Mouse (Mus musculus) heart, embryonic 11.5 days (tissue): Measurements from ENCODE around the gene Tmem59l. TPM values are rescaled to one million over a fixed set of nuclear protein-coding genes. Genes with fewer than 3 reads are reported as not detected.
A peak's percentile ranks its signal among the peaks of the same experiment; 100 is the strongest.

Experiments
- ATAC-seq: fragments of 200-750 bp; cut with Nextera tagmentation; replicated peaks from 2 replicates; pipeline ENCODE4 v1.8.0; 2017; ENCODE audit warnings: moderate library complexity; ENCODE audit not compliant: insufficient number of reproducible peaks, low FRiP score, low TSS enrichment
- H3K27ac ChIP-seq: fragments of 300-500 bp; sonication (generic); 2 replicates; pipeline ENCODE4 v1.5.1; 2014; ENCODE audit warnings: mild to moderate bottlenecking, low read depth, low read length
- H3K27me3 ChIP-seq: fragments of 300-500 bp; sonication (generic); 2 replicates; pipeline ENCODE4 v1.6.1; 2014; ENCODE audit warnings: mild to moderate bottlenecking, low read length, mixed read lengths; ENCODE audit not compliant: control insufficient read depth, insufficient read depth
- H3K36me3 ChIP-seq: fragments of 300-500 bp; sonication (generic); 2 replicates; pipeline ENCODE4 v1.6.1; 2014; ENCODE audit warnings: mild to moderate bottlenecking, low read length, moderate library complexity, mixed read lengths; ENCODE audit not compliant: control insufficient read depth, insufficient read depth
- H3K4me1 ChIP-seq: fragments of 300-500 bp; sonication (generic); 2 replicates; pipeline ENCODE4 v1.6.1; 2014; ENCODE audit warnings: low read length; ENCODE audit not compliant: control insufficient read depth, insufficient read depth
- H3K4me2 ChIP-seq: fragments of 300-500 bp; sonication (generic); 2 replicates; pipeline ENCODE4 v1.6.1; 2014; ENCODE audit warnings: mild to moderate bottlenecking, moderate library complexity
- H3K4me3 ChIP-seq: fragments of 300-500 bp; sonication (generic); 2 replicates; pipeline ENCODE4 v1.5.1; 2014; ENCODE audit warnings: low read depth, low read length
- H3K9ac ChIP-seq: fragments of 300-500 bp; sonication (generic); 2 replicates; pipeline ENCODE4 v1.6.1; 2014; ENCODE audit warnings: mild to moderate bottlenecking, low read depth, low read length, moderate library complexity
- H3K9me3 ChIP-seq: fragments of 300-500 bp; sonication (generic); replicated peaks from 2 replicates; pipeline ENCODE4 v1.6.1; 2016; ENCODE audit warnings: low read length; ENCODE audit not compliant: control insufficient read depth
- WGBS: fragments of 180-500 bp; shearing (Covaris S2); extraction: QIAGEN DNeasy Blood & Tissue Kit; methylation state at CpG from one replicate; pipeline ENCODE4 v1.1.7; 2014; ENCODE audit not compliant: insufficient replicate concordance; 5-methylcytosine and 5-hydroxymethylcytosine counted together
- polyA plus RNA-seq: library from polyadenylated mRNA; unstranded; fragments of >200 nt; fragmentation: Nextera tagmentation; extraction: Ambion mirVana; gene quantifications from 2 replicates; pipeline ENCODE4 v1.2.1, GENCODE M21; 2014

Tmem59l gene
- polyA plus RNA-seq, 1 experiment from 2014 or later = 0.86 TPM

- Histone ChIP-seq H3K27me3 (peaks cover 96% of the 10 kb centered on the region), H3K4me1 (peaks cover 33% of the 10 kb centered on the region), H3K36me3 (no peaks in the 10 kb centered on the region), H3K4me2 (no peak overlapping the region; the same call in 1 of the 2 replicates), H3K9me3 (no peaks in the 10 kb centered on the region), H3K9ac (no peak overlapping the region), H3K27ac (no peak overlapping the region), H3K4me3 (0 out of 2 replicates have a peak overlapping the region, but pooled peaks have one; percentile 8)
- no peak for ATAC-seq
- 1% methylated on average over 28 of the region's 28 CpGs for WGBS
Measured at GRCm38 (mm10) chr8:70494416-70494945, 7.3 kb upstream of the Tmem59l start.

- Histone ChIP-seq H3K27ac (no peak overlapping the region), H3K9ac (peak overlapping the region; percentile 28; the same call in 1 of the 2 replicates)
- WGBS = 3% methylated on average over 46 of the region's 47 CpGs
Measured at GRCm38 (mm10) chr8:70493692-70494415, 6.7 kb upstream of the Tmem59l start.

GRCm38 (mm10) chr8:70492664-70493640 is 5.8 kb upstream of the Tmem59l start, which contains the start of gene Crlf1:
Gene Crlf1, plus strand, starts transcription at chr8:70493158.
- Histone ChIP-seq H3K4me3 (peak within 1 kb of the TSS; percentile 49), H3K27ac (no peak within 1 kb of the TSS), H3K27me3 (peaks cover 96% of the 10 kb centered on the region), H3K36me3 (no peaks in the 10 kb centered on the region), H3K9ac (peak within 1 kb of the TSS; percentile 28; the same call in 1 of the 2 replicates), H3K4me1 (peaks cover 48% of the 10 kb centered on the region), H3K9me3 (no peaks in the 10 kb centered on the region), H3K4me2 (peak within 1 kb of the TSS; percentile 74)
- under 1% methylated on average over 57 of the region's 93 CpGs for WGBS
- ATAC-seq = no peak

More at GRCm38 (mm10) chr8:70493692-70494415, 6.7 kb upstream of the Tmem59l start:
- no peaks in the 10 kb centered on the region for H3K36me3 ChIP-seq
- peak overlapping the region; percentile 74 for H3K4me2 ChIP-seq
- H3K4me3 ChIP-seq = peak overlapping the region; percentile 49
- no peaks in the 10 kb centered on the region for H3K9me3 ChIP-seq
- ATAC-seq = no peak; the same call in 1 of the 2 replicates
- H3K27me3 ChIP-seq = peaks cover 96% of the 10 kb centered on the region
- H3K4me1 ChIP-seq = peaks cover 39% of the 10 kb centered on the region

- Histone ChIP-seq H3K4me3 (no peak overlapping the region), H3K4me1 (peaks cover 53% of the 10 kb centered on the region), H3K27ac (no peak overlapping the region), H3K4me2 (peak overlapping the region; percentile 8; the same call in 1 of the 2 replicates), H3K36me3 (no peaks in the 10 kb centered on the region), H3K9me3 (no peaks in the 10 kb centered on the region), H3K9ac (no peak overlapping the region), H3K27me3 (peaks cover 98% of the 10 kb centered on the region)
- no peak for ATAC-seq
- 4% methylated on average over 20 of the region's 20 CpGs for WGBS
Measured at GRCm38 (mm10) chr8:70490880-70491495, 3.8 kb upstream of the Tmem59l start.

GRCm38 (mm10) chr8:70490061-70490879 is 3.1 kb upstream of the Tmem59l start:
- no peaks in the 10 kb centered on the region for H3K9me3 ChIP-seq
- ATAC-seq = no peak
- peaks cover 98% of the 10 kb centered on the region for H3K27me3 ChIP-seq
- no peaks in the 10 kb centered on the region for H3K36me3 ChIP-seq
- peak overlapping the region; percentile 70 for H3K4me2 ChIP-seq
- H3K27ac ChIP-seq = no peak overlapping the region
- 15% methylated on average over 10 of the region's 10 CpGs for WGBS
- H3K4me1 ChIP-seq = peaks cover 48% of the 10 kb centered on the region
- no peak overlapping the region for H3K9ac ChIP-seq
- H3K4me3 ChIP-seq = no peak overlapping the region; the same call in 1 of the 2 replicates

- Histone ChIP-seq H3K27ac (no peak overlapping the region), H3K4me3 (peak overlapping the region; percentile 46), H3K9ac (peak overlapping the region; percentile 46; the same call in 1 of the 2 replicates), H3K4me1 (peaks cover 47% of the 10 kb centered on the region), H3K36me3 (no peaks in the 10 kb centered on the region), H3K27me3 (peaks cover 98% of the 10 kb centered on the region), H3K4me2 (peak overlapping the region; percentile 70), H3K9me3 (no peaks in the 10 kb centered on the region)
- under 1% methylated on average over 26 of the region's 41 CpGs for WGBS
- no peak for ATAC-seq
Measured at GRCm38 (mm10) chr8:70489576-70489975, 2.4 kb upstream of the Tmem59l start.

- no peaks in the 10 kb centered on the region for H3K9me3 ChIP-seq
- no peak for ATAC-seq
- peak overlapping the region; percentile 46 for H3K4me3 ChIP-seq
- peak overlapping the region; percentile 70 for H3K4me2 ChIP-seq
- H3K27me3 ChIP-seq = peaks cover 98% of the 10 kb centered on the region
- H3K36me3 ChIP-seq = no peaks in the 10 kb centered on the region
- peaks cover 44% of the 10 kb centered on the region for H3K4me1 ChIP-seq
- peak overlapping the region; percentile 46; the same call in 1 of the 2 replicates for H3K9ac ChIP-seq
- 2% methylated on average over 14 of the region's 14 CpGs for WGBS
- H3K27ac ChIP-seq = no peak overlapping the region
Measured at GRCm38 (mm10) chr8:70488931-70489470, 1.8 kb upstream of the Tmem59l start.
